Mouse (Mus musculus) embryonic facial prominence, embryonic 12.5 days (tissue): ENCODE measurements at regions not wholly inside any gene's neighbourhood (a gene's known extent, or its start where the extent isn't known, plus 50 kb on each side); places are given as distances from the start of the nearest gene placed in this dataset.

ENCODE experiments used
- ATAC-seq: fragments of 200-750 bp; cut with Nextera tagmentation; 2 replicates; pipeline ENCODE4 v1.8.0; 2017; ENCODE audit not compliant: insufficient number of reproducible peaks, insufficient read depth, low FRiP score, low TSS enrichment
- H3K27ac ChIP-seq: fragments of 300-500 bp; sonication (generic); 2 replicates; pipeline ENCODE4 v1.5.1; 2016; ENCODE audit warnings: mild to moderate bottlenecking
- H3K27me3 ChIP-seq: fragments of 300-500 bp; sonication (generic); 2 replicates; pipeline ENCODE4 v1.6.1; 2016; ENCODE audit warnings: mild to moderate bottlenecking, moderate library complexity
- H3K36me3 ChIP-seq: fragments of 300-500 bp; sonication (generic); 2 replicates; pipeline ENCODE4 v1.6.1; 2016; ENCODE audit warnings: mild to moderate bottlenecking
- H3K4me1 ChIP-seq: fragments of 300-500 bp; sonication (generic); 2 replicates; pipeline ENCODE4 v1.6.1; 2016
- H3K4me2 ChIP-seq: fragments of 300-500 bp; sonication (generic); replicated peaks from 2 replicates; pipeline ENCODE4 v1.6.1; 2016; ENCODE audit warnings: mild to moderate bottlenecking, moderate library complexity
- H3K4me3 ChIP-seq: fragments of 300-500 bp; sonication (generic); 2 replicates; pipeline ENCODE4 v1.5.1; 2016; ENCODE audit warnings: mild to moderate bottlenecking
- H3K9ac ChIP-seq: fragments of 300-500 bp; sonication (generic); 2 replicates; pipeline ENCODE4 v1.6.1; 2016; ENCODE audit warnings: mild to moderate bottlenecking, moderate library complexity
- H3K9me3 ChIP-seq: fragments of 300-500 bp; sonication (generic); 2 replicates; pipeline ENCODE4 v1.6.1; 2016; ENCODE audit warnings: mild to moderate bottlenecking, moderate library complexity
- WGBS: fragments of 180-500 bp; shearing (Covaris S2); methylation state at CpG from one replicate; pipeline ENCODE4 v1.1.7; 2016; 5-methylcytosine and 5-hydroxymethylcytosine counted together

- Histone ChIP-seq H3K4me2 (peak overlapping the region; percentile 8), H3K4me1 (peaks cover 19% of the 10 kb centered on the region), H3K36me3 (no peaks in the 10 kb centered on the region), H3K9ac (0 out of 2 replicates have a peak overlapping the region, but pooled peaks have one; percentile 1), H3K27ac (peak overlapping the region; percentile 67), H3K27me3 (no peaks in the 10 kb centered on the region), H3K4me3 (no peak overlapping the region), H3K9me3 (no peaks in the 10 kb centered on the region)
- no peak for ATAC-seq
- WGBS = 8% methylated on average over 7 of the region's 7 CpGs
These were observed 376.6 kb downstream of the Hs3st3b1 start for GRCm38 (mm10) chr11:63545516-63545915.

DNA sequence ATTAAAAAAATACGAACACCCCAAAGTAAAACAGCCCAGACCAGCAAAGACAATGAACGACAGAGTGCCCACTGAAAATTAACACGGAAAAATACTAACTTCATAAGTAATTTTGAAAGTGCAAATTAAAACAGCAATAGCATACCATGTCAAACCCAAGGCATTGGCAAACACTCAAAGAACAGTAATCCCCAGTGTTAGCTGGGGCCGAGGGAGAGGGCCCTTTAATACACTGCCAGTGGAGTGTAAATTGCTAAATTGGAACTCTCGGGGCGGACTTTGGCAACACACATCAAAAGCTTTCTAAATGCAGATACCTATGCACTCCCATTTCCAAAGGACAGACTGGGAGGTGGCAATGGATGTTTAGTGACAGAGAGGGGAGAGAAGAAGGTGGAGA is 361.6 kb downstream of the Hs3st3b1 start:
- Histone ChIP-seq H3K27me3 (no peaks in the 10 kb centered on the region), H3K9me3 (no peaks in the 10 kb centered on the region), H3K4me3 (no peak overlapping the region), H3K27ac (no peak overlapping the region), H3K4me2 (no peak overlapping the region), H3K36me3 (no peaks in the 10 kb centered on the region), H3K9ac (no peak overlapping the region), H3K4me1 (peaks cover 4% of the 10 kb centered on the region; the same call in 1 of the 2 replicates)
- 77% methylated on average over 6 of the region's 6 CpGs for WGBS
- ATAC-seq = no peak

GRCm38 (mm10) chr11:63562696-63563095 is 359.4 kb downstream of the Hs3st3b1 start:
- Histone ChIP-seq H3K4me3 (no peak overlapping the region), H3K27ac (no peak overlapping the region), H3K4me2 (no peak overlapping the region), H3K9me3 (no peaks in the 10 kb centered on the region), H3K4me1 (no peaks in the 10 kb centered on the region), H3K9ac (no peak overlapping the region), H3K27me3 (no peaks in the 10 kb centered on the region), H3K36me3 (no peaks in the 10 kb centered on the region)
- WGBS = 43% methylated on average over 2 of the region's 2 CpGs
- ATAC-seq = no peak

DNA sequence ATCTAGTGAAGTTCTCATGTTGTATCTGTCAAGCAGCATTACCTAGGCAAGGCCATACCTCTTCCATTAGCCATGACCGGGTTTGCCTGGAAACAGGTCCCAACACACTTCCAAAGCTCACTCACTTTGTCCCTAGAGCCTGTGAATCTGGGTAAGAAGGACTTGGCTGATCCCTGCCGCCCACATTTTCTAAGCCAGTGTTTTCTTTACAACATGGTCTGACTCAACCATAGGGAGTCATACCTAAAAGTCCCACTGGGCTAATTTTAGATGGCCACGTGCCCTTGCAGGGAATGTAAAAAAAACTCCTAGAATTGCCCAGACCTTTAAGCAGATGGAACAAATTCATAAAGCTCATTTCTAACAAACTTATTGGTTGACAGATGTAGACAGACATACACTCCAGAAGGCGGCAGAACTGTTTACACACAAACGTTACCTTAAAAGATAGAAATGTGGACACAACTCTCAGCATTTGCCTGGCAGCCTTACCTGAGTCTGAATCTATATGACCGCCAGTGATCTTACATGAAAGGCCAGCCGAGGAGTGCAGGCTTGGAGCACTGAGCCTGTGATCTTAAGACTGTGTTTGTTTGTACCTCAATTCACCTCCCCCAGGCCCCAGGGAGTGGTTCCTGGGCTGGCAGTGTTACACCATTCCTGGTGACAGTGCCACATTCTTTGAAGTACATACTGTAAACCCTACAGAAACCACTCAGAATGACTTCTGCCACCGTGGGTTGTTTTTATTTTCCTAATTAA is 356.4 kb downstream of the Hs3st3b1 start:
- WGBS = 70% methylated on average over 8 of the region's 8 CpGs
- no peaks in the 10 kb centered on the region for H3K4me1 ChIP-seq
- no peak overlapping the region for H3K4me3 ChIP-seq
- no peak overlapping the region for H3K4me2 ChIP-seq
- no peak for ATAC-seq
- no peaks in the 10 kb centered on the region for H3K27me3 ChIP-seq
- H3K9ac ChIP-seq = no peak overlapping the region
- H3K9me3 ChIP-seq = no peaks in the 10 kb centered on the region
- no peaks in the 10 kb centered on the region for H3K36me3 ChIP-seq
- no peak overlapping the region for H3K27ac ChIP-seq

- Histone ChIP-seq H3K9ac (no peak overlapping the region), H3K27ac (no peak overlapping the region), H3K4me2 (no peak overlapping the region), H3K27me3 (no peaks in the 10 kb centered on the region), H3K4me1 (no peaks in the 10 kb centered on the region), H3K4me3 (no peak overlapping the region), H3K36me3 (no peaks in the 10 kb centered on the region), H3K9me3 (no peaks in the 10 kb centered on the region)
- no peak for ATAC-seq
- 16% methylated on average over 15 of the region's 15 CpGs for WGBS
These were observed 352.2 kb downstream of the Hs3st3b1 start for GRCm38 (mm10) chr11:63569785-63570479.

DNA sequence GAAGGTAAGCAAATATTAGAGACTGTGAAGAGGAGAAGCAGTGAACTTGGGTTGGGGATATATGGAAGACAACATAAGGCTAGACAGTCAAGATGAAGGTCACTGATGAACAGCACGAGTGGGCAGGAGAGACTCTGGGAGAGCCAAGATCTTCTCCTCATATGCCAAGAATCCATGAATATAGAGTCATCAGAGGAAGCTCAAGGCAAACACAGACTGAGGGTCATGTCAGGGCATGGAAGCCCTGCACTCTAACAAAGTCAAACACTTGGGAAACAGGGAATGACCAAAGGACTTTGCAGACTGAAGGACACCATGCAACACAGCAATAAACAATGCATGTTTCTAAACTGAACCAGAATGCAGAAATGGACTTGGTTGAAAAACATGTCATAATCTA is 351.4 kb downstream of the Hs3st3b1 start:
- Histone ChIP-seq H3K4me3 (no peak overlapping the region), H3K4me2 (no peak overlapping the region), H3K9me3 (no peaks in the 10 kb centered on the region), H3K4me1 (no peaks in the 10 kb centered on the region), H3K9ac (no peak overlapping the region), H3K27me3 (no peaks in the 10 kb centered on the region), H3K36me3 (no peaks in the 10 kb centered on the region), H3K27ac (no peak overlapping the region)
- WGBS = 80% methylated on average over 1 of the region's 1 CpGs
- no peak for ATAC-seq

DNA sequence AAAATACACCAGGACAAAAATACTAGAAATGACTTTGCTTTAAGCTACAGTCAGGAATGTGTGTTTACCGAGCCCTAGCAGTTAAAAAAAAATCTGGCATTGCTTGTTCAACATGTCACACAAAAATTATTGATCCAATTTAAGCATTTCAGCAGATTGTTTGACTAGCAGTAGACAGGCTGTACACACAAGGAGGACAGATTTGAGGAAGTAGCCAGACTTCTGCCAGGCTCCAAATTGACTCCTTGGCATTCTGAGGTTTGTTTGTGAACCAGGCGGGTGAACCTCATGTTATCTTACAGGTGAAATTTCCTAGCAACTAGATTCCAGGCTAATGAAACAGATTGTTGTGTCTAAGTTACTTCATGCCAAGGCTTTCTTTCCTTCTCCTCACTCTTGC is 348.8 kb downstream of the Hs3st3b1 start:
- H3K27me3 ChIP-seq = no peaks in the 10 kb centered on the region
- no peaks in the 10 kb centered on the region for H3K4me1 ChIP-seq
- H3K9ac ChIP-seq = no peak overlapping the region
- H3K4me2 ChIP-seq = no peak overlapping the region
- WGBS = 65% methylated on average over 2 of the region's 2 CpGs
- H3K27ac ChIP-seq = no peak overlapping the region
- H3K4me3 ChIP-seq = no peak overlapping the region
- no peak for ATAC-seq
- H3K9me3 ChIP-seq = no peaks in the 10 kb centered on the region
- H3K36me3 ChIP-seq = no peaks in the 10 kb centered on the region

- H3K9ac ChIP-seq = no peak overlapping the region
- no peak overlapping the region for H3K4me2 ChIP-seq
- H3K27ac ChIP-seq = no peak overlapping the region
- H3K4me1 ChIP-seq = 0 out of 2 replicates have a peak, but pooled peaks cover 4% of the 10 kb centered on the region
- H3K36me3 ChIP-seq = no peaks in the 10 kb centered on the region
- H3K4me3 ChIP-seq = no peak overlapping the region
- ATAC-seq = no peak
- H3K27me3 ChIP-seq = no peaks in the 10 kb centered on the region
- WGBS = 77% methylated on average over 3 of the region's 3 CpGs
- no peaks in the 10 kb centered on the region for H3K9me3 ChIP-seq
These were observed 338.8 kb downstream of the Hs3st3b1 start for GRCm38 (mm10) chr11:63583321-63583720.

DNA sequence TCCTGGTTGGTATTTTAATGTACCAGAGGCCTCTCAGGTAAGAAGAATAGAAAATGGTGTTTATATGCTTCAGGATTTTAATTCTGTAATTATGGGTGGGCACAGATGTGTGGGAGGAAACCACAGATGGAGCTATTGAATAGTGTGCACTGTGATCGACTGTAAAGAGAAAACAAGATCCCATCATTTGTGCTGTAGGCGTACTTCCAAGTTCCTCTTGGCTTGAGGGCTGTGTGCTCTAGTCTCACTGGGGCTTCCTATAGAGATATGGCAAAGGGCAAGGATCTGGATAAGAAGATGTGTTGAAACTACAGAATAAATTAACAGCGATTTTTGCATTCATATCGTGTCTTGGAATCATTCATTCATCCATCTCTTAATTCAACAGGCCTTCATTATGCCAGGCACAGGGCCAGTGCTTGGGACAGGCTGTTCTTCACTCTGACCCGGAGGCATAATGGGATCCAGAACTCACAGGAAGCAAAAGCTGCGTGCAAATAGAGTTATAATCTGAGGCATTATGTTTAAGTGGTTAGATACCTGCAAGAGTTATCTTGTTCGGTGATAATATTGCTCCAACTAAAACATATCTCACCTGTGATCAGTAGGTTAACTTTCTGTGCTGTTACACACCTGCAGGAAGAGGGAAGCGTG is 336.7 kb downstream of the Hs3st3b1 start:
- no peak overlapping the region for H3K9ac ChIP-seq
- no peak overlapping the region for H3K27ac ChIP-seq
- H3K36me3 ChIP-seq = no peaks in the 10 kb centered on the region
- H3K4me1 ChIP-seq = 0 out of 2 replicates have a peak, but pooled peaks cover 4% of the 10 kb centered on the region
- H3K4me2 ChIP-seq = no peak overlapping the region
- no peak for ATAC-seq
- 79% methylated on average over 8 of the region's 8 CpGs for WGBS
- no peaks in the 10 kb centered on the region for H3K27me3 ChIP-seq
- H3K4me3 ChIP-seq = no peak overlapping the region
- H3K9me3 ChIP-seq = no peaks in the 10 kb centered on the region

DNA sequence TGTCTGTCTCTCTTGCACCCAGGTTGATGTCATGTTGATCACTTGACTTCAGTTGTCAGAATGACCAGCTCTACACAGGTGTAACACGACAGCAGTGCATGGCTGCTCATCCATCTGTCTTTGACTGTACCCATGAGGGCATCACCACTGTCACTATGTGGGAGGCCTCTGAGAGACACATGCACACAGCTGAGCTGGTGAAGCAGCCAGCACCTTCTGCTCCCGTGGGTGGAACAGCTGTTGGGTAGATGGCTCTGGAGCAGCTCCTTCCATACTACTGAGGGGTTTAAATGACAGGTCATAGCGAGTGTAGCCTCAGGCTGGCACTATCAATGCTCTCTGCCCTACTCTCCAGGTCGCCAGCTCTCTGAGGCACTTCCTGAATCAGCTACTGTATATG is 301.9 kb downstream of the Hs3st3b1 start:
- Histone ChIP-seq H3K4me2 (no peak overlapping the region), H3K4me3 (no peak overlapping the region), H3K36me3 (no peaks in the 10 kb centered on the region), H3K9me3 (no peaks in the 10 kb centered on the region), H3K4me1 (no peaks in the 10 kb centered on the region), H3K27ac (no peak overlapping the region), H3K27me3 (no peaks in the 10 kb centered on the region), H3K9ac (no peak overlapping the region)
- WGBS = 77% methylated on average over 4 of the region's 4 CpGs
- ATAC-seq = no peak

- Histone ChIP-seq H3K4me2 (no peak overlapping the region), H3K27ac (no peak overlapping the region), H3K9ac (no peak overlapping the region), H3K9me3 (no peaks in the 10 kb centered on the region), H3K4me3 (no peak overlapping the region), H3K36me3 (no peaks in the 10 kb centered on the region), H3K27me3 (peaks cover 4% of the 10 kb centered on the region; the same call in 1 of the 2 replicates), H3K4me1 (no peaks in the 10 kb centered on the region)
- WGBS = 75% methylated on average over 11 of the region's 11 CpGs
- ATAC-seq = no peak
These were observed 291.8 kb downstream of the Hs3st3b1 start for GRCm38 (mm10) chr11:63630336-63630735.

DNA sequence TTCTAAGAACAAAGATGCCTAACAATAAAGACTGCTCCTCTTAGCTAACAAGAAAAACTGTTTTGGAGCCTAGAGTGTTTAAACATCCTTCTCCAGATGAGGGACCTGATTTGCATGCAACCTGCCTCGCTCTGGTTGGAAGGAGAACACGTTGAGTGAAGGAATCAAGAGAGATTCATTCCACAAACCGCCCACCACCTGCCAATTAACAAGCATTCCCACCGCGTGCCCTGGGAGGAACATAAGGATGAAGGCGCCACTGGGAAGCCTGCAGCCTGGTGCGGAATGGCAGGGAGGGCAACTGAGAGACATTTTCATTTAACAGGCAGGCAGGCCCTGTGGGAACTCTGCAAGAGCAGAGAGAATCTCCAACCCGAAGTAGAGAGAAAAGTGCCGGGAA is 265.0 kb downstream of the Hs3st3b1 start:
- no peak overlapping the region for H3K9ac ChIP-seq
- WGBS = 81% methylated on average over 9 of the region's 9 CpGs
- H3K4me1 ChIP-seq = no peaks in the 10 kb centered on the region
- no peak for ATAC-seq
- H3K4me2 ChIP-seq = no peak overlapping the region
- no peak overlapping the region for H3K4me3 ChIP-seq
- no peak overlapping the region for H3K27ac ChIP-seq
- H3K27me3 ChIP-seq = no peaks in the 10 kb centered on the region
- no peaks in the 10 kb centered on the region for H3K36me3 ChIP-seq
- H3K9me3 ChIP-seq = no peaks in the 10 kb centered on the region
